Mouse (Mus musculus) spleen, postnatal 10 days (tissue): Measurements from ENCODE around the gene Shc1.
"Not testable (repeated sequence)": the region's sequence is repeated elsewhere in the genome, so short reads cannot be mapped to it uniquely, and the experiment has no call there.

ENCODE experiments used
- DNase-seq, 2 experiments: peaks; one replicate each; pipeline ENCODE4 v3.0.0; 2021 to 2022; ENCODE audit warnings: low spot score in 2 of 2

Shc1 gene

GRCm38 (mm10) chr3:89418861-89419250 is 613 bp downstream of the Shc1 start:
- DNase-seq = peak in 1 of 2 experiments; percentile 76

GRCm38 (mm10) chr3:89419571-89419970 is 1.3 kb downstream of the Shc1 start:
- no peak for DNase-seq

GRCm38 (mm10) chr3:89419981-89420380 is 1.7 kb downstream of the Shc1 start:
- DNase-seq = no peak

DNA sequence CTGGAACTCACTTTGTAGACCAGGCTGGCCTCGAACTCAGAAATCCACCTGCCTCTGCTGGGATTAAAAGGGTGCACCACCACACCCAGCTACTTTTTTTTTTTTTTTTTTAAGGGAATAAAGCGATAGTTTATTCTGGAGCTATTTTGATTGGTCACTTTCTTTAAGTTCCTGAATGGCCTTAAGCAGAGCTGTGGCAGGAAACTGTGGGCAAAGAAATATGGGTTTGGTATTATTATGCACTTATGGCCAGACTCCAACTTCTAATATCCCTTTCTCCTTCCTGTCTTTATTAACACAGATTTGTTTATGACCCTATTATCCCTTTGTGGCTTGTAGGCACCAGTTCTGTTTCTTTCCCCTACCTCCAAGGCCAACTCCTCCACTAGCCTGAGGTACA is 2.2 kb downstream of the Shc1 start:
- no peak for DNase-seq

GRCm38 (mm10) chr3:89421002-89421774 is 2.9 kb downstream of the Shc1 start:
- peak; percentile 61 to 79 for DNase-seq

- peak in 1 of 2 experiments; percentile 36 for DNase-seq
Measured at GRCm38 (mm10) chr3:89421810-89422473, 3.7 kb downstream of the Shc1 start.

GRCm38 (mm10) chr3:89422556-89423205 is 4.4 kb downstream of the Shc1 start:
- DNase-seq = no peak

DNA sequence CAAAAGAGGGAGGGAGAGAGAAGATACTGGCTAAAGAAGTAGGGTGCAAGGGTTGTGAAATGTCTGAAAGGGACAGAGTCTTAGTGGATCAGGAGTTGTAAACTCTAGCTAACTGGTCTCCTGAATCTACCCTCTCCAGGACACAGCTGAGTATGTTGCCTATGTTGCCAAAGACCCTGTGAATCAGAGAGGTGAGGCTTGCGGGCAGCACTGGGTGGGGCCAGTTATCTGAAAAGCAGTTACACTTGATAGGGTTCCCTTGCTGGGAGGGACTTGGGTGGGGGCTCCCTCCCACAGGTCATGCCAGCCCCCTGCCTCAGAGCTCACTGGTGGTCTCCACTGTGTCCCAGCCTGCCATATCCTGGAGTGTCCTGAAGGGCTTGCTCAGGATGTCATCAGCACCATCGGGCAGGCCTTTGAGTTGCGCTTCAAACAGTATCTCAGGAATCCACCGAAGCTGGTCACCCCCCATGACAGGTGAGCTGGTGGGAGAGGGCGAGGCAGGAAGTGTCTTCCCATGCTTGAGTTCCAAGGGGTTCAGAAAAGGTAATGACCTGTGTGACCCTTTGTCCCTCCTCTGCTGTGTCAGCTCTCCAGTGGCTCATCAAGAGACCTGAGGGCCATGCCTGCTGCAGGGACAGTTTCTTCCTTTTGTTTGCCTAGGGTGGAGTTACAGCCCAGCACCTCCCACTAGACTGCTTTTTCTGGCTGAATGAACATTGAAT is 6.3 kb downstream of the Shc1 start:
- no peak for DNase-seq

DNA sequence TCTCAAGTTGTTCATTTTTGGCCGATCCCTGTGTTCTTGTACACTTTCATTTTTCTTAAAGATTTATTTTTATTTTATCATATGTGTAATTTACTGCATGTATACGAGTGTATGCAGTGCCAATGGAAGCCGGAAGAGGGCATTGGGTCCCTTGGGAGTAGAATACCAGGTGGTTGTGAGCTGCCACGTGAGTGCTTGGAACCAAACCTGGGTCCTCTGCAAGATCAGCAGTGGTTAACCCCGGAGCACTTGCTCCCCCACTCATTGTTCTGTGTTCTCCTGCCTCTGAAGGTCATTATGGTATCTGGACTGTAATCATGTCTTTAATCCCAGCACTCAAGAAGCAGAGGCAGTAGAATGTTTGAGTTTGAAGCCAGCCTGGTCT is 6.9 kb downstream of the Shc1 start:
- DNase-seq = no peak

DNA sequence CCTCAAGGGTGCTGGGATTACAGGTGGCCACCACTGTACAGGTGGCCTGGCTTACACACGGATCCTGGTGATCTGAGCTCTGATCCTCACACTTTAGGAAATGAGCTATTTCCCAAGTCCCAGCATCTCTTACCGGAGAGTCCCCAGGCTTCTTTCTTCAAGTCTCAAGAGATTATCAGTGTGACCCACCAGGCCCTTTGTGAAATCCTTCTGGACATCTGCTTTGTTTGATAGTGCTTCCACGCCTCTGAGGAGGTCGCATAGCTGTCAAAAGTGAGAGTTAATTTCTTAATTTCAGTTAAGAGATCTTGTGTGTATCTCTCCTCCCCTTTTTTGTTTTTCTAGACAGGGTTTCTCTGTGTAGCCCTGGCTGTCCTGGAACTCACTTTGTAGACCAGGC is 7.6 kb downstream of the Shc1 start:
- no peak for DNase-seq

- not testable (repeated sequence) for DNase-seq
Measured at GRCm38 (mm10) chr3:89429021-89429420, 10.8 kb downstream of the Shc1 start.

DNA sequence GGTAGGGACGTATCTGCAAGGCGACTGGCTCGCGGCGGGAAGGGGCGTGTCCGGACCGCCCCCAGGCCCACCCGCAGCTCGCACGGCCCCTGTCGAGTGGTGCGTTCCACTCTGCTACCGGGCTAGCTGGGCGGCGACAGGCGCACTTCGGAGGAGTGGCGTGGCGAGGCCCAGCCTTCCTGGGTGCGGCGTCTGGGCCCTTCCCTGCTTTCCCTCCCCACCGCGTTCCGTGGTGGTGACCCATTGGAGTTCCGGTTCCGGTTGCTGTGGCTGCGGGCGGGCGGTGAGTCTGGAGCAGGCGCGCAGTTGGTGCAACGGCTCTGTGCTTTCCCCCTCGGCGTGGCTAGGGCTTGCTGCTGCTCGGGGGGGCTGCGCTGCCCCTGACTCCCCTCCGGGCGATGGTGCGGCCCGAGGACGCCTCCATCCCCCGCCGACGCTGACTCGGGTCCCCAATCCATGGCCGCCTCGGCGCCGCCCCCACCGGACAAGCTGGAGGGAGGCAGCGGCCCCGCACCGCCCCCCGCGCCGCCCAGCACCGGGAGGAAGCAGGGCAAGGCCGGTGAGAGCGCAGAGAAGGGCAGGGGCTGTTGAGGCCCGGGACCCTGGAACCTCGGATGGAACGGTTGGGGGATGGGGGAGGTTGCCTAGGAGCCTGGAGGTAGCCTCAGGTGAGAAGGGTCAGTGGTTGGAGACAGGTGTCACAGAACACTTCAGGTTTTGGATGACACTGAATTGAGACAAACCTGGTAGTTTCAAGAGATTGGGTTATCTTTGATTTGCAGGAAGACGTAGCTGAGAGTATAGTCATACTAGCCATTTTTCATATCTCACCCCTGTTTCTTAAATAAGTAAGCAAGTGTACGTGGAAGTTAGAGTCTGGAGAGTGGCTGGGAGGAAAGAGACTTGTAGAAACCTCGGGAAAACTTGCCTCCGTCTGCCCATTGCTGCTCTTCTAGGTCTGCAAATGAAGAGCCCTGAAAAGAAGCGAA is 12.2 kb downstream of the Shc1 start, which contains the start of gene Pygo2:
Gene Pygo2 (plus strand): TSS at position 44 of the 989 bp plus-strand sequence.
- peak; percentile 78 to 90 for DNase-seq

- DNase-seq = no peak
Measured at GRCm38 (mm10) chr3:89432606-89433005, 14.4 kb downstream of the Shc1 start.

GRCm38 (mm10) chr3:89434532-89434931 is 16.3 kb downstream of the Shc1 start:
- DNase-seq = no peak

DNA sequence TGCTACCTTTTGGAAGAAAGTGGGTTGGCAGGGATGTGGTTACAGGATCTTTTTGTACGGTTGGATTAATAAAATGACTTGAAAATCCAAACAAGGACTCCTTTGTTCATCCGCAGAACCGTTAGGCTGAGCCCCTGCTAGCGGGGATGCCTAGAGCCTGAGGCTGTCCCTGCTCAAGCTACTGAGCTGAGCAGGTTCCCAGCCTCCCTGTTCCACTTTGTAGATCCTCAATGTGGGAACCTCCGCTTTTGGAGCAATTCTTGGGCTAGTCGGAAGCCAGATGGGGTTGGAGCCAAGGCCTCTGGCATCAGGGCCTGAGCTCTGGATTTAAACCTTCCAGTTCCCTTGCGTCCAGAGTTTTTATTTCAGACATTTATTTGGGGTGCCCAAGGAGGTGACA is 16.8 kb downstream of the Shc1 start:
- no peak for DNase-seq

DNA sequence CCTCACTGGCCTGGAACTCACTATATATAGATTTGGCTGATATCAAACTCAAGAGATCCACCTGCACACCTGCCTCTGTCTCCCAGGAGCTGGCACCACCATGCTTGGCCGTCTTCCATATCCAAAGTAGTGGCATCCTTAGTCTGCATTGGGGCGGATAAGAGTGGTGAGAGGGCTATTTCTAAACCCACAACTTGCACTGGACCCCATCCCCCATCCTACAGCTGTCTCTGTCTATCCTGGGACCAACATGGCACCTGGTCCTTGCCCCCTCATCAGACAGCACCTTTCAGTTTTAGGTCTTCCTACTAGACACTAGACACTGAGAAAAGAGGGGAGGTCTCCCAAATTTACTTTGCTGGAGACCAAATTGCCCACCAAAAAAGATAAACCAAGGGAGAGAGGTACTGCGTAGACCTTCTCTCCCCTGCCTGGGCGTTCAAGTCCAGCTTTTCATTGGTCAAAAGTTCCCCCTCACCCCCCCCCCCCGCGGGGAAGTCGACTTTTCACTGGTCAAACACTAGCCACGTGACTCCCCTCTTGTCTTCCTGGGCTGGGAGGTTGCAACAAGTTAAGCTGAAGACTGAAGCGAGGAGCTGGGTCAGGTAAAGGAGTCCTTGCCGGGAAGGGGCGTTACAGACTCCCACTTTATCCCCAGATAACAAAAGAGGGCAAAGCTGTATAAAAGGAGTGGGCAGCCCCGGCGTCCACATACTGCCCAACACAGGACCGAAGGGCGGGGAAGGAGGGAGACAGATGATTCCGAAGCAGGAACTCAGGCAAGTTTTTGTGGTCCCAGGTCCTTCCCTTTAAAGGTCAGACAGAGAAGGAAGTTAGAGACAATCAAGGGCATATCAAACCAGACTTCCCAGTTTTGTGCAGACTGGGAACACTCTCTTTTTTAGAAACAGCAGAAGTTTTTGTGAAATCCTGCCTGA is 18.2 kb downstream of the Shc1 start, which contains the start of gene Pbxip1:
Gene Pbxip1 (plus strand): TSS at position 531 of the 938 bp plus-strand sequence.
- DNase-seq = peak in 1 of 2 experiments; percentile 64

- DNase-seq = no peak
Measured at GRCm38 (mm10) chr3:89437269-89437668, 19.0 kb downstream of the Shc1 start.

- DNase-seq = no peak
Measured at GRCm38 (mm10) chr3:89440691-89441090, 22.4 kb downstream of the Shc1 start.

- DNase-seq = peak in 1 of 2 experiments; percentile 57
Measured at GRCm38 (mm10) chr3:89448720-89449537, 30.7 kb downstream of the Shc1 start.
